Mouse (Mus musculus) limb, embryonic 11.5 days (tissue): Measurements from ENCODE around the gene Cog1. TPM values are rescaled to one million over a fixed set of nuclear protein-coding genes. Genes with fewer than 3 reads are reported as not detected.

Source experiments
- ATAC-seq: fragments of 200-750 bp; cut with Nextera tagmentation; 2 replicates; pipeline ENCODE4 v1.8.0; 2017; ENCODE audit warnings: low read depth; ENCODE audit not compliant: insufficient number of reproducible peaks, low FRiP score, low TSS enrichment
- DNase-seq: peaks from one replicate; pipeline ENCODE4 v3.0.0-alpha.2; 2015; ENCODE audit warnings: low spot score
- H3K27ac ChIP-seq: fragments of 300-500 bp; sonication (generic); replicated peaks from 2 replicates; pipeline ENCODE4 v1.5.1; 2014; ENCODE audit warnings: low read depth, mild to moderate bottlenecking, low read length
- H3K27me3 ChIP-seq: fragments of 300-500 bp; sonication (generic); 2 replicates; pipeline ENCODE4 v1.6.1; 2014; ENCODE audit warnings: mild to moderate bottlenecking, low read length, mixed read lengths; ENCODE audit not compliant: control insufficient read depth, insufficient read depth
- H3K36me3 ChIP-seq: fragments of 300-500 bp; sonication (generic); 2 replicates; pipeline ENCODE4 v1.6.1; 2014; ENCODE audit warnings: mild to moderate bottlenecking, low read length, moderate library complexity, mixed read lengths; ENCODE audit not compliant: control insufficient read depth, insufficient read depth
- H3K4me1 ChIP-seq: fragments of 300-500 bp; sonication (generic); 2 replicates; pipeline ENCODE4 v1.6.1; 2014; ENCODE audit warnings: low read length, mixed read lengths; ENCODE audit not compliant: control insufficient read depth, insufficient read depth
- H3K4me2 ChIP-seq: fragments of 300-500 bp; sonication (generic); 2 replicates; pipeline ENCODE4 v1.6.1; 2014; ENCODE audit warnings: low read depth, mild to moderate bottlenecking, moderate library complexity; ENCODE audit not compliant: severe bottlenecking
- H3K4me3 ChIP-seq: fragments of 300-500 bp; sonication (generic); 2 replicates; pipeline ENCODE4 v1.5.1; 2014; ENCODE audit warnings: low read depth, low read length
- H3K9ac ChIP-seq: fragments of 300-500 bp; sonication (generic); 2 replicates; pipeline ENCODE4 v1.6.1; 2014; ENCODE audit warnings: mild to moderate bottlenecking, low read length
- H3K9me3 ChIP-seq: fragments of 300-500 bp; sonication (generic); 2 replicates; pipeline ENCODE4 v1.6.1; 2016; ENCODE audit warnings: low read length; ENCODE audit not compliant: control insufficient read depth
- WGBS: fragments of 180-500 bp; shearing (Covaris S2); extraction: QIAGEN DNeasy Blood & Tissue Kit; methylation state at CpG from one replicate; pipeline ENCODE4 v1.1.7; 2014; 5-methylcytosine and 5-hydroxymethylcytosine counted together
- polyA plus RNA-seq: library from polyadenylated mRNA; unstranded; fragments of >200 nt; fragmentation: Nextera tagmentation; extraction: Ambion mirVana; gene quantifications from 2 replicates; pipeline ENCODE4 v1.2.1, GENCODE M21; 2014

Gene Cog1
- polyA plus RNA-seq, 1 experiment from 2014 or later = 30.6 TPM

- Histone ChIP-seq H3K9me3 (no peaks in the 10 kb centered on the region), H3K27ac (peak overlapping the region; percentile 38; the same call in 1 of the 2 replicates), H3K4me2 (peak overlapping the region; percentile 74), H3K4me3 (peak overlapping the region; percentile 90), H3K4me1 (peaks cover 8% of the 10 kb centered on the region), H3K9ac (peak overlapping the region; percentile 89), H3K27me3 (no peaks in the 10 kb centered on the region), H3K36me3 (peaks cover 14% of the 10 kb centered on the region)
- DNase-seq (no peak), ATAC-seq (no peak)
- WGBS = 44% methylated on average over 25 of the region's 25 CpGs
These were observed 35.9 kb downstream of the Cog1 start for GRCm38 (mm10) chr11:113684707-113685426.

- Histone ChIP-seq H3K36me3 (peaks cover 23% of the 10 kb centered on the region), H3K9ac (no peak overlapping the region), H3K4me2 (no peak overlapping the region), H3K27me3 (no peaks in the 10 kb centered on the region), H3K4me3 (no peak overlapping the region), H3K9me3 (no peaks in the 10 kb centered on the region), H3K4me1 (peaks cover 8% of the 10 kb centered on the region), H3K27ac (no peak overlapping the region)
- DNase-seq (no peak), ATAC-seq (no peak)
- 69% methylated on average over 2 of the region's 2 CpGs for WGBS
These were observed 38.1 kb downstream of the Cog1 start for GRCm38 (mm10) chr11:113687031-113687430.

- Histone ChIP-seq H3K4me2 (no peak overlapping the region), H3K9me3 (no peaks in the 10 kb centered on the region), H3K4me1 (no peaks in the 10 kb centered on the region), H3K4me3 (no peak overlapping the region), H3K27ac (no peak overlapping the region), H3K9ac (no peak overlapping the region), H3K36me3 (peaks cover 36% of the 10 kb centered on the region), H3K27me3 (no peaks in the 10 kb centered on the region)
- WGBS = 91% methylated on average over 12 of the region's 12 CpGs
- ATAC-seq = no peak
- no peak for DNase-seq
These were observed 41.5 kb downstream of the Cog1 start for GRCm38 (mm10) chr11:113690506-113690905.

GRCm38 (mm10) chr11:113691318-113691717 lies 42.3 kb downstream of the Cog1 start:
- WGBS = 90% methylated on average over 5 of the region's 5 CpGs

GRCm38 (mm10) chr11:113691851-113692250 lies 42.9 kb downstream of the Cog1 start:
- Histone ChIP-seq H3K27me3 (no peaks in the 10 kb centered on the region), H3K4me1 (no peaks in the 10 kb centered on the region), H3K4me2 (no peak overlapping the region), H3K36me3 (peaks cover 40% of the 10 kb centered on the region), H3K4me3 (no peak overlapping the region), H3K27ac (no peak overlapping the region), H3K9ac (no peak overlapping the region), H3K9me3 (no peaks in the 10 kb centered on the region; the same call in 1 of the 2 replicates)
- WGBS = 73% methylated on average over 3 of the region's 3 CpGs
- ATAC-seq (no peak), DNase-seq (no peak)

More at GRCm38 (mm10) chr11:113691318-113691717, 42.3 kb downstream of the Cog1 start:
- H3K27ac ChIP-seq = no peak overlapping the region
- peaks cover 40% of the 10 kb centered on the region for H3K36me3 ChIP-seq
- H3K9me3 ChIP-seq = no peaks in the 10 kb centered on the region
- ATAC-seq (no peak), DNase-seq (no peak)
- no peaks in the 10 kb centered on the region for H3K4me1 ChIP-seq
- H3K27me3 ChIP-seq = no peaks in the 10 kb centered on the region
- H3K4me2 ChIP-seq = no peak overlapping the region
- H3K9ac ChIP-seq = no peak overlapping the region
- H3K4me3 ChIP-seq = no peak overlapping the region

- no peak for ATAC-seq
- WGBS = 83% methylated on average over 5 of the region's 5 CpGs
- peaks cover 17% of the 10 kb centered on the region for H3K36me3 ChIP-seq
These were observed 48.6 kb downstream of the Cog1 start for GRCm38 (mm10) chr11:113697571-113697970.

GRCm38 (mm10) chr11:113698013-113698545 lies 49.1 kb downstream of the Cog1 start:
- H3K27me3 ChIP-seq = no peaks in the 10 kb centered on the region
- DNase-seq (no peak), ATAC-seq (no peak)
- H3K4me1 ChIP-seq = no peaks in the 10 kb centered on the region
- no peak overlapping the region for H3K9ac ChIP-seq
- no peak overlapping the region for H3K4me2 ChIP-seq
- H3K4me3 ChIP-seq = no peak overlapping the region
- H3K36me3 ChIP-seq = peaks cover 17% of the 10 kb centered on the region
- H3K9me3 ChIP-seq = no peaks in the 10 kb centered on the region; the same call in 1 of the 2 replicates
- 90% methylated on average over 12 of the region's 12 CpGs for WGBS
- H3K27ac ChIP-seq = no peak overlapping the region

More at GRCm38 (mm10) chr11:113697571-113697970, 48.6 kb downstream of the Cog1 start:
- Histone ChIP-seq H3K4me1 (no peaks in the 10 kb centered on the region), H3K4me2 (no peak overlapping the region), H3K4me3 (no peak overlapping the region), H3K9ac (no peak overlapping the region), H3K27me3 (no peaks in the 10 kb centered on the region), H3K9me3 (no peaks in the 10 kb centered on the region; the same call in 1 of the 2 replicates), H3K27ac (no peak overlapping the region)
- DNase-seq = no peak

- Histone ChIP-seq H3K27ac (no peak overlapping the region), H3K4me3 (no peak overlapping the region), H3K36me3 (peaks cover 12% of the 10 kb centered on the region), H3K9me3 (no peaks in the 10 kb centered on the region; the same call in 1 of the 2 replicates), H3K27me3 (no peaks in the 10 kb centered on the region), H3K4me2 (no peak overlapping the region), H3K4me1 (0 out of 2 replicates have a peak, but pooled peaks cover 2% of the 10 kb centered on the region), H3K9ac (no peak overlapping the region)
- ATAC-seq (no peak), DNase-seq (no peak)
- 86% methylated on average over 7 of the region's 7 CpGs for WGBS
These were observed 50.7 kb downstream of the Cog1 start for GRCm38 (mm10) chr11:113699643-113700042.
